Mouse (Mus musculus) stomach, embryonic 16.5 days (tissue): ENCODE data around the gene Myo1b. TPM values are rescaled to one million over a fixed set of nuclear protein-coding genes. Genes with fewer than 3 reads are reported as not detected.

Experiments
- ATAC-seq: fragments of 200-750 bp; cut with Nextera tagmentation; 2 replicates; pipeline ENCODE4 v1.8.0; 2017; ENCODE audit warnings: moderate number of reproducible peaks, moderate TSS enrichment; ENCODE audit not compliant: insufficient read depth, low FRiP score
- H3K27ac ChIP-seq: fragments of 300-500 bp; sonication (generic); 2 replicates; pipeline ENCODE4 v1.5.1; 2014; ENCODE audit warnings: low read length
- H3K27me3 ChIP-seq: fragments of 300-500 bp; sonication (generic); 2 replicates; pipeline ENCODE4 v1.6.1; 2014; ENCODE audit warnings: low read length, control low read depth, mixed read lengths; ENCODE audit not compliant: control insufficient read depth, insufficient read depth
- H3K36me3 ChIP-seq: fragments of 300-500 bp; sonication (generic); 2 replicates; pipeline ENCODE4 v1.6.1; 2014; ENCODE audit warnings: low read length; ENCODE audit not compliant: control insufficient read depth, insufficient read depth
- H3K4me1 ChIP-seq: fragments of 300-500 bp; sonication (generic); 2 replicates; pipeline ENCODE4 v1.6.1; 2014; ENCODE audit warnings: low read length, control low read depth, mixed read lengths; ENCODE audit not compliant: control insufficient read depth, insufficient read depth
- H3K4me2 ChIP-seq: fragments of 300-500 bp; sonication (generic); 2 replicates; pipeline ENCODE4 v1.6.1; 2014; ENCODE audit warnings: low read depth, low read length, mixed read lengths
- H3K4me3 ChIP-seq: fragments of 300-500 bp; sonication (generic); replicated peaks from 2 replicates; pipeline ENCODE4 v1.5.1; 2014; ENCODE audit warnings: mild to moderate bottlenecking, low read length
- H3K9ac ChIP-seq: fragments of 300-500 bp; sonication (generic); 2 replicates; pipeline ENCODE4 v1.6.1; 2014; ENCODE audit warnings: low read length
- H3K9me3 ChIP-seq: fragments of 300-500 bp; sonication (generic); replicated peaks from 2 replicates; pipeline ENCODE4 v1.6.1; 2016; ENCODE audit warnings: low read length, control low read depth; ENCODE audit not compliant: control insufficient read depth
- WGBS: fragments of 180-500 bp; shearing (Covaris S2); extraction: QIAGEN DNeasy Blood & Tissue Kit; methylation state at CpG from one replicate; pipeline ENCODE4 v1.1.7; 2014; 5-methylcytosine and 5-hydroxymethylcytosine counted together
- polyA plus RNA-seq: library from polyadenylated mRNA; unstranded; fragments of >200 nt; fragmentation: Nextera tagmentation; extraction: Ambion mirVana; gene quantifications from 2 replicates; pipeline ENCODE4 v1.2.1, GENCODE M21; 2015

Gene Myo1b
- polyA plus RNA-seq: 55.3 and 57.8 TPM in 2 replicates

GRCm38 (mm10) chr1:51915576-51916156 lies at the start of gene Myo1b:
TSS of gene Myo1b (minus strand) at chr1:51916071.
- peak within 1 kb of the TSS; percentile 71 for H3K4me2 ChIP-seq
- peak within 1 kb of the TSS; percentile 91 for H3K4me3 ChIP-seq
- peak within 1 kb of the TSS; percentile 87 for H3K27ac ChIP-seq
- under 1% methylated on average over 79 of the region's 79 CpGs for WGBS
- peak; percentile 89 for ATAC-seq
- peak within 1 kb of the TSS; percentile 95 for H3K9ac ChIP-seq
- peaks cover 27% of the 10 kb centered on the region for H3K4me1 ChIP-seq
- H3K27me3 ChIP-seq: no peaks in the 10 kb centered on the region
- H3K9me3 ChIP-seq: peaks cover 3% of the 10 kb centered on the region; the same call in 1 of the 2 replicates
- H3K36me3 ChIP-seq: no peaks in the 10 kb centered on the region

DNA sequence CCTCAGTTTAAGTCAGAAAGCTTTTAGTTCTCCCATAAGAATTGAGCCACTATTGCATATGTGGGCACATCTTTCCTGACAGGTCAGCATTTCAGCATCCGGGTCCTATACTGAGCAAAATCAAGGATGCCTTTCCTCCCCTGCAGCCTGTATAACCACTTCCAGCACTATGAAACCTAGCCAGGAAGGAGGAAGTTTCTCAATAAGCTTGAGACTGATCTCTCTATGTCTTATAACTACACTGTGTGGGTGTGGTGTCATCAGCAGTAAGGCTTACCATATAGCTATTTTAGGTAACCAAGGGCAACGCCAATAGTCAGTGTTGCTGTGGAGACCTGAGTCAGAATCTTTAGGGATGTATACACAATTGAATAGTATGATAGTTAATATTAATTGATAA lies 48.8 kb upstream of the Myo1b start:
- no peak for ATAC-seq
- no peak overlapping the region for H3K9ac ChIP-seq
- no peaks in the 10 kb centered on the region for H3K36me3 ChIP-seq
- H3K27ac ChIP-seq: no peak overlapping the region
- WGBS: 92% methylated on average over 2 of the region's 2 CpGs
- H3K9me3 ChIP-seq: no peaks in the 10 kb centered on the region
- H3K4me2 ChIP-seq: no peak overlapping the region
- H3K4me3 ChIP-seq: no peak overlapping the region
- peaks cover 8% of the 10 kb centered on the region for H3K4me1 ChIP-seq
- H3K27me3 ChIP-seq: no peaks in the 10 kb centered on the region

GRCm38 (mm10) chr1:51947116-51947515 lies 31.2 kb upstream of the Myo1b start:
- Histone ChIP-seq H3K36me3 (no peaks in the 10 kb centered on the region), H3K9me3 (no peaks in the 10 kb centered on the region), H3K9ac (no peak overlapping the region), H3K27ac (no peak overlapping the region), H3K27me3 (no peaks in the 10 kb centered on the region), H3K4me3 (no peak overlapping the region), H3K4me2 (no peak overlapping the region), H3K4me1 (no peaks in the 10 kb centered on the region; the same call in 1 of the 2 replicates)
- WGBS: 58% methylated on average over 4 of the region's 4 CpGs
- ATAC-seq: no peak

GRCm38 (mm10) chr1:51944755-51945154 lies 28.9 kb upstream of the Myo1b start:
- H3K27me3 ChIP-seq: no peaks in the 10 kb centered on the region
- H3K9me3 ChIP-seq: no peaks in the 10 kb centered on the region
- no peak overlapping the region for H3K4me2 ChIP-seq
- H3K9ac ChIP-seq: no peak overlapping the region
- no peak overlapping the region for H3K27ac ChIP-seq
- no peaks in the 10 kb centered on the region; the same call in 1 of the 2 replicates for H3K4me1 ChIP-seq
- H3K36me3 ChIP-seq: no peaks in the 10 kb centered on the region
- H3K4me3 ChIP-seq: no peak overlapping the region
- no peak for ATAC-seq
- 41% methylated on average over 5 of the region's 5 CpGs for WGBS

GRCm38 (mm10) chr1:51938357-51938756 lies 22.5 kb upstream of the Myo1b start:
- Histone ChIP-seq H3K27me3 (no peaks in the 10 kb centered on the region), H3K4me1 (no peaks in the 10 kb centered on the region), H3K9me3 (no peaks in the 10 kb centered on the region), H3K4me2 (no peak overlapping the region), H3K4me3 (no peak overlapping the region), H3K9ac (no peak overlapping the region), H3K36me3 (no peaks in the 10 kb centered on the region), H3K27ac (no peak overlapping the region)
- 88% methylated on average over 7 of the region's 7 CpGs for WGBS
- ATAC-seq: no peak

DNA sequence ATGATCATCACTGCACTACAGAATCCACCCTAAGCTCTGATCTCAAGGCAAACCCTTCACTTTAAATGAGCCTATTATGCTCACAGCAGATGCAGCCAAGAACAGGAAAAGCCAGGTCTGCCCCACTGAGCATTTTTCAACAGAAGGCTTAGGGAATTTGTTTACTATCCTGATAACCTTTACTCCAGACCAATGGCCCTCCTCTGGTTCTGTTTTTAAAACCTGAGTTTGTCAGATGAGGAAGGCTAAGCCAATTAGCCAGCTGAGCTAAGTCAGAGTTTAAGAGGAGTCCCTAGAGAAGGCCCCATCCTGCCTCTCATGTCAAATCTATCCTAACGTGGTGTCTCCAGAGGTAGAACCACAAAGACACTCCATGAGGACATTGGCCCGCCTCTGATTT lies 19.1 kb upstream of the Myo1b start:
- H3K27ac ChIP-seq: peak overlapping the region; percentile 1; the same call in 1 of the 2 replicates

GRCm38 (mm10) chr1:51934176-51934924 lies 18.5 kb upstream of the Myo1b start:
- no peaks in the 10 kb centered on the region for H3K36me3 ChIP-seq
- H3K4me3 ChIP-seq: no peak overlapping the region
- no peak overlapping the region for H3K9ac ChIP-seq
- no peaks in the 10 kb centered on the region for H3K4me1 ChIP-seq
- WGBS: 63% methylated on average over 11 of the region's 11 CpGs
- H3K4me2 ChIP-seq: no peak overlapping the region
- peak overlapping the region; percentile 1; the same call in 1 of the 2 replicates for H3K27ac ChIP-seq
- no peaks in the 10 kb centered on the region for H3K27me3 ChIP-seq
- 0 out of 2 replicates have a peak, but pooled peaks have one; percentile 33 for ATAC-seq
- no peaks in the 10 kb centered on the region for H3K9me3 ChIP-seq

More for the DNA sequence above, 19.1 kb upstream of the Myo1b start:
- ATAC-seq: no peak
- no peak overlapping the region for H3K4me3 ChIP-seq
- no peaks in the 10 kb centered on the region for H3K9me3 ChIP-seq
- no peaks in the 10 kb centered on the region for H3K4me1 ChIP-seq
- no peak overlapping the region for H3K9ac ChIP-seq
- WGBS: 54% methylated on average over 2 of the region's 2 CpGs
- no peaks in the 10 kb centered on the region for H3K36me3 ChIP-seq
- no peak overlapping the region for H3K4me2 ChIP-seq
- no peaks in the 10 kb centered on the region for H3K27me3 ChIP-seq

DNA sequence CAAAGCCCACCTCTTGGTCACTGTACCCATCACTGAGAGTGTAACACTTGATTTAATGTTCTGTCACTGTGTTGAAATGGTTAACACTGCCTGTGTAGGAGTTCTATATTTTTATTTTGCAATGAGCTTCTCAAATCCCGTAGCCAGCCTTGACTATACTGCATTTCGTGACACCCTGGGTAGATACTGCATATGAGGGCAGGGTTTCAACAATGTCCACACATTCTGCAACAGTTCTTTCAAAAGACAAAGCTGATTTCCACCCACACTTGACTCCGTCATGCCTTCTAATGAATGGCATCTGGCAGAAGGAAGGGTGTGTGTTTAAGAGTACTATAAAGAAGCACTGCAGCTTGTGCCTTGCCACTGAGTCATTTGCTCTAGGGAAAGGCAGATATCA lies 17.0 kb upstream of the Myo1b start:
- H3K9ac ChIP-seq: no peak overlapping the region
- H3K27me3 ChIP-seq: no peaks in the 10 kb centered on the region
- ATAC-seq: no peak
- H3K4me3 ChIP-seq: no peak overlapping the region
- no peaks in the 10 kb centered on the region for H3K9me3 ChIP-seq
- no peaks in the 10 kb centered on the region for H3K4me1 ChIP-seq
- no peak overlapping the region for H3K27ac ChIP-seq
- 70% methylated on average over 3 of the region's 3 CpGs for WGBS
- H3K4me2 ChIP-seq: no peak overlapping the region
- no peaks in the 10 kb centered on the region for H3K36me3 ChIP-seq

DNA sequence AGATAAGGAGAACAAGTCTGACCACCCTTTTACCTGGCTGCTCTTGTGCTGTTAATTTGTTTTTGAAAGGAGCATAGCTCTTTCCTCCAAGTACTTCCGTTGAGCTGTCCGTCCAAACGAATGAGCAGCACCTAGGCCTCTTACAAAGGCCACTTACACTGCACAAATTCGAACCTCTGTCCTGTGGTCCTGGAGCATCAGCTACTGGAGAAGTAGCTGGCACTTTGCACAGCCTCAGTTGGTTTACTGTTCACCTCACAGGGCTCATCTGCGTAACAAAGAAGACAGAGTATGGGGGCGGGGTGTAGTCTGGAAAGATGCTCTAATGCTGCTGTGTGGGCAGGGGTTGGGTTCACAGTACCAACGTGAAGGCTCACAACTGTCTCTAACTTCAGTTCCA lies 15.7 kb upstream of the Myo1b start:
- Histone ChIP-seq H3K4me2 (no peak overlapping the region), H3K27ac (peak overlapping the region; percentile 37; the same call in 1 of the 2 replicates), H3K36me3 (no peaks in the 10 kb centered on the region), H3K4me1 (no peaks in the 10 kb centered on the region), H3K9ac (no peak overlapping the region), H3K4me3 (no peak overlapping the region), H3K9me3 (no peaks in the 10 kb centered on the region), H3K27me3 (no peaks in the 10 kb centered on the region)
- 60% methylated on average over 7 of the region's 7 CpGs for WGBS
- no peak for ATAC-seq
